Mouse (Mus musculus) forebrain, embryonic 16.5 days (tissue): ENCODE measurements at regions not wholly inside any gene's neighbourhood (a gene's known extent, or its start where the extent isn't known, plus 50 kb on each side); places are given as distances from the start of the nearest gene placed in this dataset.
A peak's percentile ranks its signal among the peaks of the same experiment; 100 is the strongest.

Source experiments
- ATAC-seq: fragments of 200-750 bp; cut with Nextera tagmentation; 2 replicates; pipeline ENCODE4 v1.8.0; 2017; ENCODE audit warnings: mild to moderate bottlenecking, moderate library complexity
- H3K27ac ChIP-seq: fragments of 300-500 bp; sonication (generic); 2 replicates; pipeline ENCODE4 v1.5.1; 2014; ENCODE audit warnings: low read length, control low read depth
- H3K27me3 ChIP-seq: fragments of 300-500 bp; sonication (generic); replicated peaks from 2 replicates; pipeline ENCODE4 v1.6.1; 2014; ENCODE audit warnings: low read length; ENCODE audit not compliant: control insufficient read depth, insufficient read depth
- H3K36me3 ChIP-seq: fragments of 300-500 bp; sonication (generic); 2 replicates; pipeline ENCODE4 v1.6.1; 2014; ENCODE audit not compliant: control insufficient read depth, insufficient read depth
- H3K4me1 ChIP-seq: fragments of 300-500 bp; sonication (generic); replicated peaks from 2 replicates; pipeline ENCODE4 v1.6.1; 2014; ENCODE audit warnings: low read length; ENCODE audit not compliant: control insufficient read depth, insufficient read depth
- H3K4me2 ChIP-seq: fragments of 300-500 bp; sonication (generic); 2 replicates; pipeline ENCODE4 v1.6.1; 2014; ENCODE audit warnings: mild to moderate bottlenecking, low read length, control low read depth
- H3K4me3 ChIP-seq: fragments of 300-500 bp; sonication (generic); replicated peaks from 2 replicates; pipeline ENCODE4 v1.5.1; 2014; ENCODE audit warnings: mild to moderate bottlenecking, low read length, control low read depth
- H3K9ac ChIP-seq: fragments of 300-500 bp; sonication (generic); replicated peaks from 2 replicates; pipeline ENCODE4 v1.6.1; 2014; ENCODE audit warnings: low read depth, low read length, control low read depth
- H3K9me3 ChIP-seq: fragments of 300-500 bp; sonication (generic); 2 replicates; pipeline ENCODE4 v1.6.1; 2016; ENCODE audit warnings: low read length; ENCODE audit not compliant: control insufficient read depth
- WGBS: fragments of 180-500 bp; shearing (Covaris S2); extraction: QIAGEN DNeasy Blood & Tissue Kit; methylation state at CpG from one replicate; pipeline ENCODE4 v1.1.7; 2014; 5-methylcytosine and 5-hydroxymethylcytosine counted together

DNA sequence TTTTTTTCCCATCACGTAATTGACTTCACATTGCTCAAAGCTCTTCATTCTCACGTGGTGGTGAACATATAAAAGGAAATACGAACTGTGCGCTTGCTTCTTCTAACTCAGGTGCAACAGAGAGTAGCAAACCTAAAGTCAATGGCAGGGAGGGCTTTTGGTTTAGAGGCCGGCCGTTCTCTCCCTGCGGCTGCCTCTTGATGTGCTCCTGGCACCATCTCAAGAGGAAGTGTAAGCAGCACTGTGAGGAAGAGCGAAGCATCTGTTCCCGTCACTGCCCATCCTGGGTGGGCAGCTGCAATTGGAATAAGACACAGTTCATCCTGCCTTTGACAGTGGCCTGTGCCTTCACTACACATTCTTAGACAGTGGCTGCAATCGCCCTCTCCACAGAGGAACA lies 204.0 kb downstream of the Gm11361 start:
- Histone ChIP-seq H3K4me1 (peaks cover 3% of the 10 kb centered on the region; the same call in 1 of the 2 replicates), H3K27me3 (no peaks in the 10 kb centered on the region), H3K9ac (no peak overlapping the region)

DNA sequence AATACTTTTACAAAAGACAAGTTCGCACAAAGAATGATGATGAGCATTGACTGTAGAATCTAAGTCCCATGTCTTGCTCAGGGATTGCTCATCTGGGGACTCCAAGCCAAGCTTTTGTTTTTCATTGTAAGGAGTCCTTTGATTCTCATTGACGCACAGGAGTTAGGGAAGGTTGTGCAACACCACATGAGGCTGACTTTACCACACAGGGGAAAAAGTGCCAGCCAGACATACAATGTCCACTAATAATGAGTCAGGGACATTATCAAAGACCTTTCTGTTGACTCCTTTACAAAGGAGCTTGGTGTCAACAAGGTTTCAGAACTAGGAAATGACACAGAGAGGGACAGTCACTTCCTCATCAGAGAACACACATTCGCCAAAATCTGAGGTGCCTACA lies 200.1 kb downstream of the Gm11361 start:
- ATAC-seq, result no peak
- Histone ChIP-seq H3K9me3 (no peaks in the 10 kb centered on the region), H3K4me2 (no peak overlapping the region), H3K36me3 (no peaks in the 10 kb centered on the region), H3K27ac (no peak overlapping the region), H3K4me1 (no peaks in the 10 kb centered on the region), H3K4me3 (no peak overlapping the region), H3K27me3 (no peaks in the 10 kb centered on the region), H3K9ac (no peak overlapping the region)
- WGBS, result 82% methylated on average over 3 of the region's 3 CpGs

More for the DNA sequence above, 204.0 kb downstream of the Gm11361 start:
- Histone ChIP-seq H3K4me3 (no peak overlapping the region), H3K27ac (no peak overlapping the region), H3K36me3 (no peaks in the 10 kb centered on the region), H3K9me3 (no peaks in the 10 kb centered on the region), H3K4me2 (no peak overlapping the region)
- 83% methylated on average over 10 of the region's 10 CpGs for WGBS
- no peak for ATAC-seq

DNA sequence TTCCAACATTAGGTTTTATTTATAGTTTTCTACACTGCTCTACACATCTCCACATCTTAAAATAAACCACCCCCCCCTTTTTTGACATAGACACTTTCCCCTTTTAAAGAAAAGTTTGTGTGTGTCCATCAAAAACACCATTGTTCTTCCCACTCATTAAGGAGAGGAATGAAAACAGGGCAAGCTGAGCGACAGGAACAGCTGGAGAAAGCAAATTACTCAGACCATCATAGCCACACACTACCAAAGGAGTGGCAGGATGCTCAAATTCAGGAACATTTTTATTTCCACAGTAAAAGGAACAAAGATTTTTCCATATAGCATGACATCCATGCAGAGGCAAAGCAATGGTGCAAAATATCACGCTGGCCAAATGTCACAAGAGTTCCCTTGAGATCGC lies 198.6 kb downstream of the Gm11361 start:
- no peaks in the 10 kb centered on the region for H3K36me3 ChIP-seq
- peaks cover 3% of the 10 kb centered on the region; the same call in 1 of the 2 replicates for H3K4me1 ChIP-seq
- WGBS, result 88% methylated on average over 3 of the region's 3 CpGs
- H3K27me3 ChIP-seq, result no peaks in the 10 kb centered on the region
- H3K9me3 ChIP-seq, result no peaks in the 10 kb centered on the region
- H3K4me3 ChIP-seq, result no peak overlapping the region
- no peak overlapping the region for H3K27ac ChIP-seq
- H3K9ac ChIP-seq, result no peak overlapping the region
- H3K4me2 ChIP-seq, result no peak overlapping the region
- no peak for ATAC-seq

DNA sequence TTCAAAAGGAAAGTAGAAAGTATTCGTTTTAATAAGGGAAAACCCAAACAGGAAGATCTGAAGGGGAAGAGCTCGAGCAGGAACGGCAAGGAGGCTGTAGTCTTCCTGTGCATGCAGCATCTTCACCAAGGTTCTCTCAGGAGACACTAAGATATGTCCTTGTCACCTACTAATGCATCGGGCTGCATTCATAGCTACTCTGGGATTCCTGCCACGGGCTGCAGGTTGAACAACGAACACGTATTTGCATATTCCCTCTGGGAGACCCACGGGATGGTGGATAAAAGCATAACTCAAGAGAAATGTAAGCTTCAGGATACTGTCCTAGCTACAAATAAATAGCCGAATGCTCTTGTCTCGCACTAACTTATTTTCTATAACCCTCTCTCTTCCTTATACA lies 197.7 kb downstream of the Gm11361 start:
- Histone ChIP-seq H3K9me3 (no peaks in the 10 kb centered on the region), H3K4me3 (no peak overlapping the region), H3K4me2 (no peak overlapping the region), H3K4me1 (peaks cover 5% of the 10 kb centered on the region; the same call in 1 of the 2 replicates), H3K27ac (no peak overlapping the region), H3K36me3 (no peaks in the 10 kb centered on the region), H3K27me3 (no peaks in the 10 kb centered on the region), H3K9ac (no peak overlapping the region)
- 68% methylated on average over 10 of the region's 10 CpGs for WGBS
- ATAC-seq, result no peak

DNA sequence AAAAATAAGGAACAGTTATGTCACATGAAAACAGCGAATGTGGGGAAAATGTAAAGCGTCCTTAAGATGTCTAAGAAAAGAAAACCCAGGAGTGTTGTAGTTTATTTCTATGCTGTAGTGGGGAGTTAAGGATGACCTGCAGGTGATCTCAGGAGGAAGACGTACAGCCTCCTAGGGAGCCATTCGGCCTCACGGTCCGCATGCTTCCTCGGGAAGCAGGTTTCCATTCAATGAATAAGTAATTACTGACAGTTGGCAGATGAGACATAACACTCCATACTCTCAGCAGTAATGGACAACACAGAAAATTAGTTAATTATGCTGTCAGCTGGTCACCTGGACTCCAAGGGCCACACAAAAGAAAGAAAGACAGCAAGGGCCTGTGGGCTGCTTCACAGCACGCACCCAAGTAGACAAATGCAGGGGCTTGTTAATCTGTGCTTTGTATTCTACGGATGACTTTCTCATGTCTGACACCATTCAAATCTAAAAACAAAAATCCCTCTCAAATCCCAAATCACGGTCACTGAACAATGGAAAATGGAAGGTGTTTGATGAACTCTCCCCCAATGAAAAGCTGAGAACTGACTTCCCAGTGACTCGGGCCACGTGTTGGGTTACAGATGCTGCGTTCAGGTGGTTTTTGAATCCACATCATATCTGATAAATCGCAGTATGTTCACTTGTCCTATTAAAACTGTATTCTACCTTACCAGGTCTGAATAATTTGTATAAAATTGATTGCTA lies 193.5 kb downstream of the Gm11361 start:
- Histone ChIP-seq H3K4me3 (no peak overlapping the region), H3K4me2 (no peak overlapping the region), H3K27ac (peak overlapping the region; percentile 38), H3K9ac (no peak overlapping the region), H3K27me3 (no peaks in the 10 kb centered on the region), H3K9me3 (no peaks in the 10 kb centered on the region), H3K36me3 (no peaks in the 10 kb centered on the region), H3K4me1 (peaks cover 5% of the 10 kb centered on the region; the same call in 1 of the 2 replicates)
- WGBS, result 32% methylated on average over 14 of the region's 14 CpGs
- no peak for ATAC-seq

DNA sequence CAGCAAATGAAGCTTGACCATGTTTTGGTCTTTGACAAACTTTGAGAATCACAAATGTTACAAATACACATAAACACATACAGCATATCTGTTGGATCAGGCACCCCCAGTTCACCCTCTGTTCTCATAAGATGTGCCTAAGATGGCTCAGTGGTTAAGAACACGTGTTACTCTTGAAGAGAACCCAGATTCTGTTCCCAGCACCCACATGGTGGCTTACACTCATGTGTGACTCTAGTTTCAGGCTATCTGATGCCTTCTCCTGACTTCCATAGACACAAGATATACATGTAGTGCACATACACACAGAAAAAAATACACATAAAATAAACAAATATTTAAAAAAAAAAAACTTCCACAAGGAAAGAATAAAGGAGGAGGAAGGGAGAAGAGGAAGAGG lies 191.7 kb downstream of the Gm11361 start:
- Histone ChIP-seq H3K9me3 (no peaks in the 10 kb centered on the region), H3K4me1 (peaks cover 5% of the 10 kb centered on the region; the same call in 1 of the 2 replicates)
- 93% methylated on average over 1 of the region's 1 CpGs for WGBS

DNA sequence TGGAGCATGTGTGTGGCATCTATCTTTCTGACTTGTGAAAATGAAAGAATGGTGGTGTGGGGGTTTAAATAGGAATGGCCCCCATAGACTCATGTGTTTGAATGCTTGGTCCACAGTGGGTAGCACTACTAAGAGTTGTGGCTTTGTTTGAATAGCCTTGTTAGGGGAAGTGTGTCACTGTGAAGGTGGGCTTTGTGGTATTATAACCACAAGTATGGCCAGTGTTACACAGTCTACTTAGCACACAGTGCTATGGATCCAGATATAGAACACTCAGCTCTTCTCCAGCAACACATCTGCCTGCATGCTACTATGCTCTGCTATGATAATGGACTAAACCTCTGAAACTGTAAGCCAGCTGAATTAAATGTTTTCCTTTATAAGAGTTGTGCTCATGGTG lies 184.9 kb downstream of the Gm11361 start:
- Histone ChIP-seq H3K4me2 (no peak overlapping the region), H3K4me1 (no peaks in the 10 kb centered on the region), H3K36me3 (no peaks in the 10 kb centered on the region), H3K27ac (no peak overlapping the region), H3K9ac (no peak overlapping the region), H3K9me3 (no peaks in the 10 kb centered on the region), H3K4me3 (no peak overlapping the region), H3K27me3 (no peaks in the 10 kb centered on the region)
- ATAC-seq, result no peak

More for the DNA sequence above, 191.7 kb downstream of the Gm11361 start:
- no peak overlapping the region for H3K4me2 ChIP-seq
- no peak for ATAC-seq
- H3K27me3 ChIP-seq, result no peaks in the 10 kb centered on the region
- H3K27ac ChIP-seq, result no peak overlapping the region
- H3K9ac ChIP-seq, result no peak overlapping the region
- H3K4me3 ChIP-seq, result no peak overlapping the region
- no peaks in the 10 kb centered on the region for H3K36me3 ChIP-seq

DNA sequence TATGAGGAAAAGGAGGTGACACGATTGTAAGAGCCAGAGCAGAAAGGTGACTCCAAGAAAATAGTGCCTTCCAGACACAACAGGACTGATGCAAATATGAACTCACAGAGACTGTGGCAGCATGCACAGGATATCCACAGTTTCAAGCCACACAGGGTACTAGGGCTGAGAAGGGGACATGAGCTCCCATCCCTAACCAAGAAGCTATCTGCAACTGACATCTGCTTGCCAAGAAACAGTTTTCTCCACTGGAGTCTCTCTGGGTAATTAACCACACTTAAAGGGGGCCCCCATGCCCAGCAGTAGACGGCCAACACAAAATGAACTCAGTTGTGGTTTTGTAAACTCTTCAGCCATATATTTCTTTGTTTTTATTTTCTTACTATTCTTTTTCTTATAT lies 176.1 kb downstream of the Gm11361 start:
- no peak overlapping the region for H3K27ac ChIP-seq
- H3K4me1 ChIP-seq, result no peaks in the 10 kb centered on the region
- H3K4me3 ChIP-seq, result no peak overlapping the region
- no peak overlapping the region for H3K9ac ChIP-seq
- H3K27me3 ChIP-seq, result no peaks in the 10 kb centered on the region
- 62% methylated on average over 2 of the region's 2 CpGs for WGBS
- no peak overlapping the region for H3K4me2 ChIP-seq
- H3K36me3 ChIP-seq, result no peaks in the 10 kb centered on the region
- ATAC-seq, result no peak
- no peaks in the 10 kb centered on the region for H3K9me3 ChIP-seq

DNA sequence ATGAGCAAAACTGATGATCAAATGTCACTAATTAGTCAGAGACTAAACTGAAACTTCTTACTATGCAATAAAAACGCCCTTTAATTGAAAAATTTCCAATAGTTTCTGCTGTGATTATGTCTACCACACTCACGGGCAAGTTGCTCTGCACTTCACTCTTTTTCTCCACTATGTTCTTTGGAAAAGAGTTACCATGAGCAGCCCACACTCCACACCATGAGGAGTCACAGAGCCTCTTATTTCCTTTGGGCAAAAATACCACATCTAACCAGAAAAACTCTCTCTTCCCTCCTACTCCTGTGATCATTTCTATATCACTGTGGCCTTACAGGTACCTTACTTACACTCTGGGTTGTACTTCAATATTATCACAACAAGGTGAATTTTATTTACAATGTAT lies 174.7 kb downstream of the Gm11361 start:
- Histone ChIP-seq H3K9ac (no peak overlapping the region), H3K4me3 (no peak overlapping the region), H3K9me3 (no peaks in the 10 kb centered on the region), H3K36me3 (no peaks in the 10 kb centered on the region), H3K4me1 (no peaks in the 10 kb centered on the region), H3K27me3 (no peaks in the 10 kb centered on the region), H3K4me2 (no peak overlapping the region), H3K27ac (no peak overlapping the region)
- WGBS, result 75% methylated on average over 2 of the region's 2 CpGs
- no peak for ATAC-seq

DNA sequence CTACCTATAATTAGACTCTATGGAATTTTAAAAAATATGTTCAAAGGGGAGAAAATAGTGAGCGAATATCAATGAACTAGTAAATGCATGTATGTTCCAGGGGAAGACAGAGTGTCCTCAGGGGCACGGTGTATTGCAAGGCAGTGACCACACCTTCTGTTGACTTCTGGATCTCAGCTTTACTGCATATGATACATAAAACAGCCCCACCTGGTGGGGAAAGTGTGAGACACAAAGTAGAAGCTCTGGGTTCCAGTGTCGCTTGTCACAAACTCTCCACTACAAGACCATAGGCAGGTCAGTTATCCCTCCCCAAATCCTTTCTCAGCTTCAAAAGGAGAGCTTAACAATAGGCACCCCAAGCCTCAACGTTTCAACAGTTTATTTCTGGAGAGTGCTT lies 168.8 kb downstream of the Gm11361 start:
- no peak overlapping the region for H3K9ac ChIP-seq
- no peak overlapping the region for H3K4me2 ChIP-seq
- WGBS, result 71% methylated on average over 4 of the region's 4 CpGs
- no peaks in the 10 kb centered on the region for H3K9me3 ChIP-seq
- H3K4me3 ChIP-seq, result no peak overlapping the region
- no peak overlapping the region for H3K27ac ChIP-seq
- no peak for ATAC-seq
- H3K36me3 ChIP-seq, result no peaks in the 10 kb centered on the region
- no peaks in the 10 kb centered on the region for H3K27me3 ChIP-seq
- H3K4me1 ChIP-seq, result peaks cover 10% of the 10 kb centered on the region
